Mouse (Mus musculus): Measurements from ENCODE around the gene Gm10803.
"Not testable (repeated sequence)": the region's sequence is repeated elsewhere in the genome, so short reads cannot be mapped to it uniquely, and the experiment has no call there.

Gm10803 gene

GRCm38 (mm10) chr2:93560268-93560667 is at the start of gene Gm10803:
Gene Gm10803 (plus strand): TSS chr2:93560568.
- not testable (repeated sequence) for DNase-seq (ENCODE audit: low spot score in 2 of 2)

- DNase-seq (ENCODE audit: low spot score in 2 of 2) = no peak
Observed at GRCm38 (mm10) chr2:93510839-93511238, 49.5 kb upstream of the Gm10803 start.

- no peak for DNase-seq (ENCODE audit: low spot score in 2 of 2)
Observed at GRCm38 (mm10) chr2:93512130-93512529, 48.2 kb upstream of the Gm10803 start.

DNA sequence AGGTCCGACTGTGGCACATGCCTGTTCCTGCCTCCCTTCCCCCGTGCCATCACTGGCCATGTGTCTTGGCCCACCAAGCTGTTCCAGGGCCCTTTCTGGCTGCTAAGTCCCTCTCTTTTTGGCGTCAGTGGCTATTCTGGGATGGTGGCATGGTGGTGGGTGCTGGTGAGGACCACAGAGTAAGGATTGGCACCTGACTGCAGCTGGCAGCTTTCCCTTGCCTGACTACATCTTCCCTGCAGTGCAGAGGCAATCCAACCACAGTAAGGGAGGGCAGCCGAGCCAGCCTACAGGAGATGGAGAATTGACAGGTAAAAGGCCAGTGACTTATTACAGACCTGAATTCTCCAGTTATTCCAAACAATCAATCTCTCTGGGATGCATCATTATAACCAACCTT is 45.1 kb upstream of the Gm10803 start:
- no peak for DNase-seq (ENCODE audit: low spot score in 2 of 2)

DNA sequence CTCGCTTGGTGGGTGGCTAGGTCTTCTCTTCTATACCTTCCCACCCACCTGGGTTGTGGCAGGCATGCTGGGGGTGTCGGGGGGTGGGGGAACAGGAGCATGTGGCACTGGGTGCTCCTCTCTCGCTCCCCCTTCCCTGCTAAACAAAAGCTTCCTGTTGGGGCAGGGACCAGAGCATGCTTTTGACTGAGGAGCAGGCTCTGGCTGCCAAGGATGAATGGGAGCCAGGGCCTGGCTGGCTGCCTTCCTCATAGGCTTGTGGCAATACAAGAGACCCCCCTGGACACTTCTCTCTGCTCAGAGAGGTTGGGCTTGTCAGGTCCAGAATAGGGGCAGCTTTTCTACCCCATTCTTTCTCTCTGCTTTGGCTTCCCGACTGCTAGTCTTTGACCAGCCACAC is 39.3 kb upstream of the Gm10803 start:
- no peak for DNase-seq (ENCODE audit: low spot score in 2 of 2)

DNA sequence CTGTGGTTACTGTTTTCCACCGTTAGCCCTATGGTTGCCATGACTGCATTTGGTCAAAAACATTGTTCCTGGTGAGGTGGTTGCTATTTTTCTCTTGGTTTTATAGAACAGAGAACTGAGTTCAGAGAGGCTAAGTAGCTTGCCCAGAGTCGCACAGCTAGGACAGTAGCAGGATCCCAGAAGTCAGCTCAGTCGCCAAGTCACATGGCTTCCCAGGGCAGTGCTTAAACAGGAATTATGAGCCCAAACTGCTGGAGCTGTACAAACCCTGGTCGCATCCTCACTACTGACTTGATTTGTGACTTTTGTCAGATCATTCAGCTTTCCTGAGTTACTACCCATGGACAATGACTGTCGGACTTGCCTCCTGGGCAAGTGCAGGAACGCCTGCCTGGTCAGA is 38.8 kb upstream of the Gm10803 start:
- DNase-seq (ENCODE audit: low spot score in 2 of 2) = no peak

DNA sequence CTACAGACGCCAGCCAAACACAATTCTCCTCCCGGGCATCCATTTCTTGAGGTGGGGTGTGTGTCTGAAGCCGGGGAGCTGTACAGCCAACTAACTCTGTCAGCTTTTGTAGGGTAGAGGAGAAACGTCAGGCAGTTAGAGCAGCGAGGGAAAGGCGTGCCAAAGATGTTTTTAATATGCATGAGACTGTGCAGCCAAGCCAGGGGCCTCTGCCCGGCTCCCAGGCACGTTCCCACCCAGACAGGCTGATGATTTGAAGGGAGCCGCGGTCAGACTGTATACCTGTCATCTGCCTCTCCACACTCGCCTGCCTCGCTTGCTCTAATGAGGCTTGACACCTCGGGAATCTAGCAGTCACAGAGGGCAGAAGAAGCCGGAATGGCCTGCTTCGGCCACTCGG is 38.4 kb upstream of the Gm10803 start:
- DNase-seq (ENCODE audit: low spot score in 2 of 2) = no peak

DNA sequence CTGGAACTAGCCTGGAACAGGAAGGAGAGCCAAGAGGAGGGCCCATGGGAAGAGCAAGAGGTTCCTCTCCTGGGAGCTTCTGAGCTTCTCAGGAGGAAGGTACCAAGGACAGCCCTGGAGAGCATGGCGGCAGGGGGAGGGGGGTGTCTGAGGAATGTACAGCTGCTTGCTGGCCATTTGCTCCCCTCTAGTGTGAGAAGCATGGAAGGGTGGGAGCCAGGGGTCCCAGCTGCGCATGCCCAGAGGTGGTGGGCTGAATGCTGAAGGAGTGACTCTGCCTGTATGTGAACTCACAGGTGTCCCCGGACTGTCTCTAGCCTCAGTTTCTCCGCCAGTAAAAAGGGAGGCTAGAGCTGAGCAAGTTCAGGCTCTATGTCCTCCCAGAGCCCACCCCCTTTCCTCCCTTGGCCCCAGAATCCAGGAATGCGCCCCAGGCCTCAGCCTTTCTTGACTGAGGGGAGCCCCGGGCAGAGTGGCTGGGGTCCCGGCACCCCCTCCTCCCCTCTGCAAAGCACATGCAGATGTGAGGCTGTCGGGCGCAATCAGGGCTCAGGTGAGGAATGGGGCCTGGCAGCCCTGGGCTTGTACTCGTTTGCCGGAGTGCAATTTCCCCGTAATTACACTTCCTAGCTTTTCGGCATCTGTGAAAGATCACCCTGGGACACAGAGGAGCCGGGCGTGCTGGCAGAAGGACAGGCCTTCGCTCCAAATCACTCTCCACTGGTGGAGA is 35.2 kb upstream of the Gm10803 start:
- no peak for DNase-seq (ENCODE audit: low spot score in 2 of 2)

GRCm38 (mm10) chr2:93529602-93530001 is 30.8 kb upstream of the Gm10803 start:
- no peak for DNase-seq (ENCODE audit: low spot score in 2 of 2)

GRCm38 (mm10) chr2:93533891-93534290 is 26.5 kb upstream of the Gm10803 start:
- DNase-seq (ENCODE audit: low spot score in 2 of 2) = no peak

DNA sequence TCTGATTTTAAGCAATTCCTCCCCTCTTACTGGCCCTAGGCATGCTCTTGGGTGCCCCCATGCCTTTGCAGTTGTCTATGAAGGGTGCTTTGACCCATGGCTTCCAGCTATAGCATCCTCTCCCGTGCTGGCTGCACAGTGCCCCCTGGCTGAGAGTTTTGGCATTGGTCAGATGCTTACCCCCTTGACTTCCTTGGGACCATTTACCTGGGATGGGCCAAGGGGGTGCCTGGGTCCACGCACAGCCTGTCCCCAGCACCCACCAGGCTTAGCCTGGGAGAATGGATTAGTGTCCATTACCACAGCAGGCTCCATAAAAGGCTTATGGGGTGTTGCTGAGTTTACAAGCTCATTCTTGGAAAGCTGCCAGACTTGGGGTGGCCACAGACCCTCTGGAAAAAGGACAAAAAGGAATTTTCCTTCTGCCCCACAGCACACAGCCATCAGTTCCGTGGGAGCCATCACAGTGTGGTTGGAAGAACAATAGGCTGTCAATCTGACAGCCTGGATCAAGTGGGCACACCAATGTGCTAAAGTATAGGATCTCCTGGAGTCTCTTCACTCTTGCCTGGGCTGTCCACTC is 22.9 kb upstream of the Gm10803 start:
- DNase-seq (ENCODE audit: low spot score in 2 of 2) = no peak

- no peak for DNase-seq (ENCODE audit: low spot score in 2 of 2)
Observed at GRCm38 (mm10) chr2:93538140-93538539, 22.2 kb upstream of the Gm10803 start.

GRCm38 (mm10) chr2:93541771-93542170 is 18.6 kb upstream of the Gm10803 start:
- DNase-seq (ENCODE audit: low spot score in 2 of 2) = no peak

DNA sequence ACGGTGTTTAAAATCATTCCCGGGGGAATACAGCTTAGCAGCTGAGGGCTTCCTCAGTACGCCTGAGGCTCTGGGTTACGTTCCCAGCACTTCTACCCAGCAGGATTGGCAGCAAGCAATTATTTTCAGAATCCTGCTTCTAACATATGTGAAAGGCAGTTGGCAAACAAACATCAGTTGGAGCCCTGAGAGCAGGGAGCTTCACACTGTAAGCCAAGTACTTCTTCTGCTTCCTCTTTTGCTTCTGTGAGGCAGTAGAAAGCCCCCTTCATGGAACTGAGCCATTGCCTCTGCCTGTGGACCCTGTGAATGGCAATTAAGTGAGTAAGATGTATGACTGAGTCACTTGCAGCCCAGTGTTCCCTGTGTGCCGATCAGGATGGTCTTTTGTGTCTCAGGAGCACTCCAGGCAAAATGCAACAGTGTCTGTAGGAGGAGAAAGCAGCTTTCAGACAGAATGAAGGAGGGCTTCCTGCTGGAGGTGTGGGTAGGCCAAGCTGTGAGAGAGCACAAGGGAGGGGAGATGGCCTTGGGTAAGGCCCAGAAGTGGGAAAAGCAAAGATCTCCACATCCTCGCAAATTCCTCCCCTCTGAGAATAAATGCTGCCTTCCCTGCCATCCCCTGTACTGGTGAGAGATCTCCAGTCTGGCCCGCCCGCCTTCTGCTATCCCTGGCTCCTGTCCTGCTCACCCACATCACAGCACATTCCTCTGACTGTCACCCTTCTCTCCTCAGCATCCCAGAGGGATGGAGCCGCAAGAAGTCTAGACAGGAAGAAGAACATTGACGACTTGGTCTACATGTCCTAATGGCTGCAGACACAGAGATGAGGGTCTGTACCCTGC is 7.5 kb upstream of the Gm10803 start:
- no peak for DNase-seq (ENCODE audit: low spot score in 2 of 2)

- no peak for DNase-seq (ENCODE audit: low spot score in 2 of 2)
Observed at GRCm38 (mm10) chr2:93553905-93554304, 6.5 kb upstream of the Gm10803 start.

DNA sequence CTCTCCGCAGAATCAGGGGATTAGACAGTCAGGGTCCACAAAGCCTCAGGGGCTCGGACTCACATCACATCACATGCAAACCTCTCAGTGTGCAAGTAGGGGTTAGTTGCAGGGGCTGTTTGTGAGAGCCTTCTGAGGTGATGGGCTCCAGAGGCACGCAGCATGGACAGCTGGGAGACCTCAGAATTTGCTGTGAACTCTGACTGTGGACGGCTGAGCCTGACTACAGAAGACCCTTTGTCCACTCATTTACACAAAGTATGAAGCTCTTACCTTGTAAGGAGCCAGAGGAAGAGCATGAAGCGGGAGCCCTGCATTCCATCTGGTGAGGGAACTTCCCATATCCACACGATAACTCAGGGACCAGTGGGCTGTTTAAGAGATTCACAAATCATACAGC is 5.3 kb downstream of the Gm10803 start:
- no peak for DNase-seq (ENCODE audit: low spot score in 2 of 2)

DNA sequence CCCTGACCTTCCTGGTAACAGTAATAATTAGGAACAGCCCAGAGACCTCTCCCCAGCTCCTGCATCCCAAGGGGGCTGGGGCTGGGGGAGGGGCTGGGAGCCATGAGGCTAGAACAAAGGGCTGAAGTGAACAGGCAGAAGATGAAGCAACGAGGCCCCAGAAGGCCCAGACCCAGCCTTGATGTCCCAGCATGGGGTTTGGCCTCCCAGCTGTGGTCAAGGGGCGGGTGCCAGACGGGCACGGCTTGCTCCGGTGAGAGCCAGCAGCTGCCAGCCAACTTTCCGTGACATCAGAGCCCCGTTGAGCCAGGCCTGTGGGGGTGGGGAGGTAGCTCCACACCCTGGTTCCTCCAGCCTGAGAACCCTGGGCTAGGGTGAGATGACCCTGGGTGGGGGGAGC is 7.3 kb downstream of the Gm10803 start:
- DNase-seq (ENCODE audit: low spot score in 2 of 2) = no peak

GRCm38 (mm10) chr2:93572565-93572964 is 12.2 kb downstream of the Gm10803 start:
- no peak for DNase-seq (ENCODE audit: low spot score in 2 of 2)

DNA sequence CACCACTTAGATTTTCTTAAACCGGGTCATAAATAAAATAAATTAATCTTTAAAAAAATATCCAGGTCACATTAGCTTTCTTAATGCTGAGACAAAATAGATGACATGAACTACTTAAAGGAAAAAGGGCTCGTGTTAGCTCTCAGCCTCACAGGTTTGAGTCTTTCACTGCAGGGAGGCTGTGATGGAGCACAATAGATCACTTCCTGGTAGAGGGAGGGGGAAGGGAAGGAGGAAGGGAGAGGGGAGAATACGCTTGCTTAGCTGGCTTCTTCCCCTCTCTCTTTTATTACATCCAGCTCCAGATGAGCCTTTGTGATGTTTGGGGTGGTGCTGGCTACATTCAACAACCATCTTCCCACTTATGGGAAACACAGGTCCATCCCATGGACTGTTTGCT is 20.9 kb downstream of the Gm10803 start:
- no peak for DNase-seq (ENCODE audit: low spot score in 2 of 2)

- DNase-seq (ENCODE audit: low spot score in 2 of 2) = no peak
Observed at GRCm38 (mm10) chr2:93585821-93586220, 25.5 kb downstream of the Gm10803 start.

GRCm38 (mm10) chr2:93587446-93587845 is 27.1 kb downstream of the Gm10803 start:
- DNase-seq (ENCODE audit: low spot score in 2 of 2) = no peak

DNA sequence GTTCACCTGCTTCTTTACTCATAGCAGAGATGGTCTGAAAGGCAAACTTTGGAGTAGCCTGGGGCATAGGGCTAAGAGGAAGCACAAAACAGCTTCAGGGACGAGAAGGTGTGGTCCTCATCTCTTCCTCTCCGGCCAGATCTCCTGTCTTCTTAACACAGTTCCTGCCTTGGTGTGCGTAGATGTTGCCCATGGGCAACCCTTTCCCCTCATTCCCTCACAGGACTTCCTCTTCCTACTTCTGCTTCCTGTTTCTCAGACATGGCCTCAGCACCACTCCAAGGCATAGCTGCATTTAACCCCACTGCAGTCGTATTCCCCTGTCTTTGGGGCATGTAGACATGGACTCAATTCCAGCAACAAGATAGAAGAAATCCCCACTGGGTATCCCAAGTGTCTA is 29.5 kb downstream of the Gm10803 start:
- DNase-seq (ENCODE audit: low spot score in 2 of 2) = no peak

DNA sequence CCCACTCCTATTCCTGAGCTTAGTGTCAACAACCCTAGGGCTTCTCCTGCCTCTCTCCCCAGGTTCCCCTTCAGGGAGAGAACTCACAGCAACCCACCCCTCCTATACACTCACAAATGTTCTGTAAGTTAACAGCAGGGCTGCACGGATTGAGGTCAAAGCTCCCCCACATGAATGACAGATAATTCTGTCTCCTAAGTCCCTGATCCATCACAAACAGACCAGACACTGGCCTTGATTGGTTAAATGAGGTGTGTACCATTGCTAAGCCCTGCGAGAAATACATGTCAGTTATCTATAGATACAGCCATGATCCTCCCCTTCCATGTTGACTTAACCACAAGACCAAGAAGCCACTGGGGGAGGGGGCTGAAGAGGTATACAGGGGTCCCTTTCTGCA is 31.3 kb downstream of the Gm10803 start:
- DNase-seq (ENCODE audit: low spot score in 2 of 2) = no peak
